Mouse (Mus musculus): Measurements from ENCODE around the gene Tapbp.
"Not testable (repeated sequence)": the region's sequence is repeated elsewhere in the genome, so short reads cannot be mapped to it uniquely, and the experiment has no call there.

Tapbp gene

GRCm38 (mm10) chr17:33915671-33916250 is at the start of gene Tapbp, which contains the start of gene Zbtb22:
Gene Tapbp, plus strand, starts transcription at chr17:33915899.
Gene Zbtb22, plus strand, starts transcription at chr17:33915904.
- DNase-seq (ENCODE audit: low spot score in 2 of 2), result peak; percentile 94 to 97

GRCm38 (mm10) chr17:33873537-33873936 is 42.2 kb upstream of the Tapbp start, which contains the start of gene Gm7029:
Gene Gm7029, plus strand, starts transcription at chr17:33873837.
- not testable (repeated sequence) for DNase-seq (ENCODE audit: low spot score in 2 of 2)

GRCm38 (mm10) chr17:33874411-33874810 is 41.3 kb upstream of the Tapbp start:
- DNase-seq (ENCODE audit: low spot score in 2 of 2), result no peak

- not testable (repeated sequence) for DNase-seq (ENCODE audit: low spot score in 2 of 2)
These were observed 39.9 kb upstream of the Tapbp start for GRCm38 (mm10) chr17:33875797-33876196.

GRCm38 (mm10) chr17:33884320-33884719 is 31.4 kb upstream of the Tapbp start:
- not testable (repeated sequence) for DNase-seq (ENCODE audit: low spot score in 2 of 2)

- DNase-seq (ENCODE audit: low spot score in 2 of 2), result not testable (repeated sequence)
These were observed 27.9 kb upstream of the Tapbp start for GRCm38 (mm10) chr17:33887802-33888201.

- DNase-seq (ENCODE audit: low spot score in 2 of 2), result not testable (repeated sequence)
These were observed 27.5 kb upstream of the Tapbp start for GRCm38 (mm10) chr17:33888230-33888629.

GRCm38 (mm10) chr17:33889941-33890532 is 25.7 kb upstream of the Tapbp start:
- DNase-seq (ENCODE audit: low spot score in 2 of 2), result not testable (repeated sequence)

- peak; percentile 99 to 100 for DNase-seq (ENCODE audit: low spot score in 2 of 2)
These were observed 25.1 kb upstream of the Tapbp start, which contains the start of gene Kifc1 for GRCm38 (mm10) chr17:33890533-33891059. Gene Kifc1, minus strand, starts transcription at chr17:33890661.

- no peak for DNase-seq (ENCODE audit: low spot score in 2 of 2)
These were observed 24.3 kb upstream of the Tapbp start for GRCm38 (mm10) chr17:33891357-33891756.

- DNase-seq (ENCODE audit: low spot score in 2 of 2), result not testable (repeated sequence)
These were observed 23.8 kb upstream of the Tapbp start for GRCm38 (mm10) chr17:33891892-33892291.

GRCm38 (mm10) chr17:33892429-33892828 is 23.3 kb upstream of the Tapbp start:
- DNase-seq (ENCODE audit: low spot score in 2 of 2), result no peak

- not testable (repeated sequence) for DNase-seq (ENCODE audit: low spot score in 2 of 2)
These were observed 22.7 kb upstream of the Tapbp start for GRCm38 (mm10) chr17:33893011-33893410.

- no peak for DNase-seq (ENCODE audit: low spot score in 2 of 2)
These were observed 18.4 kb upstream of the Tapbp start for GRCm38 (mm10) chr17:33897114-33897794.

GRCm38 (mm10) chr17:33898193-33898592 is 17.5 kb upstream of the Tapbp start:
- not testable (repeated sequence) for DNase-seq (ENCODE audit: low spot score in 2 of 2)

- no peak for DNase-seq (ENCODE audit: low spot score in 2 of 2)
These were observed 16.1 kb upstream of the Tapbp start for GRCm38 (mm10) chr17:33899642-33900041.

- DNase-seq (ENCODE audit: low spot score in 2 of 2), result no peak
These were observed 15.3 kb upstream of the Tapbp start for GRCm38 (mm10) chr17:33900281-33900988.

- no peak for DNase-seq (ENCODE audit: low spot score in 2 of 2)
These were observed 14.7 kb upstream of the Tapbp start for GRCm38 (mm10) chr17:33900989-33901314.

GRCm38 (mm10) chr17:33901653-33902052 is 14.0 kb upstream of the Tapbp start:
- no peak for DNase-seq (ENCODE audit: low spot score in 2 of 2)

GRCm38 (mm10) chr17:33902079-33902478 is 13.6 kb upstream of the Tapbp start:
- no peak for DNase-seq (ENCODE audit: low spot score in 2 of 2)

GRCm38 (mm10) chr17:33902491-33902890 is 13.2 kb upstream of the Tapbp start:
- no peak for DNase-seq (ENCODE audit: low spot score in 2 of 2)

Measured in right cerebral cortex, postnatal 36 days (tissue).